Mouse (Mus musculus): Measurements from ENCODE around the gene Gemin6. TPM values are rescaled to one million over a fixed set of nuclear protein-coding genes. Genes with fewer than 3 reads are reported as not detected.
"Not testable (repeated sequence)": the region's sequence is repeated elsewhere in the genome, so short reads cannot be mapped to it uniquely, and the experiment has no call there.

The Gemin6 gene
- polyA plus RNA-seq, 1 experiment: 7.1 TPM

GRCm38 (mm10) chr17:80205657-80206056 lies 18.6 kb upstream of the Gemin6 start:
- TF ChIP-seq POLR2A (IDR thresholded peaks at IDR 0.05; ENCODE audit: borderline replicate concordance, low read depth, low read length): no peak
- TF ChIP-seq CTCF (IDR thresholded peaks at IDR 0.05; ENCODE audit: low read depth, low read length): no peak
- peaks cover 6% of the 10 kb centered on the region for H3K4me1 ChIP-seq (ENCODE audit: control insufficient read depth, insufficient read depth, low read length)
- H3K4me3 ChIP-seq (ENCODE audit: insufficient read depth, low read length): peak overlapping the region; percentile 97
- H3K27ac ChIP-seq (ENCODE audit: insufficient read depth, low read depth, low read length): no peak overlapping the region

GRCm38 (mm10) chr17:80206301-80206670 lies 18.0 kb upstream of the Gemin6 start:
- Histone ChIP-seq H3K4me3 (ENCODE audit: insufficient read depth, low read length) (peak overlapping the region; percentile 97), H3K4me1 (ENCODE audit: control insufficient read depth, insufficient read depth, low read length) (peaks cover 6% of the 10 kb centered on the region), H3K27ac (ENCODE audit: insufficient read depth, low read depth, low read length) (peak overlapping the region; percentile 89)
- TF ChIP-seq POLR2A (IDR thresholded peaks at IDR 0.05; ENCODE audit: borderline replicate concordance, low read depth, low read length) (no peak), CTCF (IDR thresholded peaks at IDR 0.05; ENCODE audit: low read depth, low read length) (no peak)

- H3K4me3 ChIP-seq (ENCODE audit: insufficient read depth, low read length): peak within 1 kb of the TSS; percentile 97
- TF ChIP-seq POLR2A (IDR thresholded peaks at IDR 0.05; ENCODE audit: borderline replicate concordance, low read depth, low read length): peak; percentile 100
- no peak for TF ChIP-seq CTCF (IDR thresholded peaks at IDR 0.05; ENCODE audit: low read depth, low read length)
- peak within 1 kb of the TSS; percentile 89 for H3K27ac ChIP-seq (ENCODE audit: insufficient read depth, low read depth, low read length)
- H3K4me1 ChIP-seq (ENCODE audit: control insufficient read depth, insufficient read depth, low read length): peaks cover 6% of the 10 kb centered on the region
Measured at GRCm38 (mm10) chr17:80206671-80207581, 17.3 kb upstream of the Gemin6 start, which contains the start of the genes Srsf7 and Ttc39d. Gene Srsf7, minus strand, starts transcription at chr17:80207307. Gene Ttc39d, plus strand, starts transcription at chr17:80207460.

GRCm38 (mm10) chr17:80213998-80214397 lies 10.2 kb upstream of the Gemin6 start:
- H3K4me1 ChIP-seq (ENCODE audit: control insufficient read depth, insufficient read depth, low read length); H3K4me3 ChIP-seq (ENCODE audit: insufficient read depth, low read length); H3K27ac ChIP-seq (ENCODE audit: insufficient read depth, low read depth, low read length): not testable (repeated sequence)

DNA sequence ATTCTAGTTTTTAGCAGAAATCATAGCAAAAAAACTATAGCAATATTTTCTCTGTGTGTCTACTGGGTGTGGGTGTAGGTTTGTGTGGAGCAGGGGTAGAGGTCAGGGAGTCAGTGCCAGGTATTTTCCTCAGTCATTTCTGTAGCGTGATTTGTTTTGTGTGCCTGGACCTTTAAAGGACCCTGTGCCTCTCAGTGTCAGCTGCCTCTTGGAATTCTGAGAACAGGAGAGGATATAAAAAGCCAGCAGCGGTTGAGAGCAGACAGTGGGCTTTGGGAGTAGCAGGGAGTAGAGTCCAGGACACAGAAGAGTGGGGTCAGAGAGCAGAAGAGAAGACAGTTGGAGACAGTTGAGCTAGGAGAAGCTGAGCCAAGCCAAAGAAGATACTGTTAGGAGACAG lies 4.1 kb upstream of the Gemin6 start:
- H3K4me3 ChIP-seq (ENCODE audit: insufficient read depth, low read length): no peak overlapping the region
- no peaks in the 10 kb centered on the region for H3K4me1 ChIP-seq (ENCODE audit: control insufficient read depth, insufficient read depth, low read length)
- no peak for TF ChIP-seq POLR2A (IDR thresholded peaks at IDR 0.05; ENCODE audit: borderline replicate concordance, low read depth, low read length)
- TF ChIP-seq CTCF (IDR thresholded peaks at IDR 0.05; ENCODE audit: low read depth, low read length): no peak
- H3K27ac ChIP-seq (ENCODE audit: insufficient read depth, low read depth, low read length): no peak overlapping the region

- Histone ChIP-seq H3K4me3 (ENCODE audit: insufficient read depth, low read length) (no peak overlapping the region), H3K4me1 (ENCODE audit: control insufficient read depth, insufficient read depth, low read length) (no peaks in the 10 kb centered on the region), H3K27ac (ENCODE audit: insufficient read depth, low read depth, low read length) (no peak overlapping the region)
- TF ChIP-seq CTCF (IDR thresholded peaks at IDR 0.05; ENCODE audit: low read depth, low read length) (no peak), POLR2A (IDR thresholded peaks at IDR 0.05; ENCODE audit: borderline replicate concordance, low read depth, low read length) (no peak)
Measured at GRCm38 (mm10) chr17:80221202-80221601, 3.0 kb upstream of the Gemin6 start.

GRCm38 (mm10) chr17:80221890-80222628 lies 2.2 kb upstream of the Gemin6 start:
- TF ChIP-seq CTCF (IDR thresholded peaks at IDR 0.05; ENCODE audit: low read depth, low read length): no peak
- TF ChIP-seq POLR2A (IDR thresholded peaks at IDR 0.05; ENCODE audit: borderline replicate concordance, low read depth, low read length): no peak
- Histone ChIP-seq H3K4me1 (ENCODE audit: control insufficient read depth, insufficient read depth, low read length) (no peaks in the 10 kb centered on the region), H3K4me3 (ENCODE audit: insufficient read depth, low read length) (no peak overlapping the region), H3K27ac (ENCODE audit: insufficient read depth, low read depth, low read length) (no peak overlapping the region)

- H3K4me1 ChIP-seq (ENCODE audit: control insufficient read depth, insufficient read depth, low read length): no peaks in the 10 kb centered on the region
- H3K27ac ChIP-seq (ENCODE audit: insufficient read depth, low read depth, low read length): peak overlapping the region; percentile 30; the same call in 1 of the 2 replicates
- peak overlapping the region; percentile 71 for H3K4me3 ChIP-seq (ENCODE audit: insufficient read depth, low read length)
- no peak for TF ChIP-seq POLR2A (IDR thresholded peaks at IDR 0.05; ENCODE audit: borderline replicate concordance, low read depth, low read length)
- no peak for TF ChIP-seq CTCF (IDR thresholded peaks at IDR 0.05; ENCODE audit: low read depth, low read length)
Measured at GRCm38 (mm10) chr17:80223829-80224228, 412 bp upstream of the Gemin6 start.

GRCm38 (mm10) chr17:80225142-80225541 lies 901 bp downstream of the Gemin6 start:
- Histone ChIP-seq H3K4me3 (ENCODE audit: insufficient read depth, low read length) (peak overlapping the region; percentile 71), H3K27ac (ENCODE audit: insufficient read depth, low read depth, low read length) (peak overlapping the region; percentile 70; the same call in 1 of the 2 replicates)
- H3K4me1 ChIP-seq (ENCODE audit: control insufficient read depth, insufficient read depth, low read length): not testable (repeated sequence)

- Histone ChIP-seq H3K27ac (ENCODE audit: insufficient read depth, low read depth, low read length) (no peak overlapping the region), H3K4me3 (ENCODE audit: insufficient read depth, low read length) (no peak overlapping the region)
- no peak for TF ChIP-seq POLR2A (IDR thresholded peaks at IDR 0.05; ENCODE audit: borderline replicate concordance, low read depth, low read length)
- TF ChIP-seq CTCF (IDR thresholded peaks at IDR 0.05; ENCODE audit: low read depth, low read length): no peak
Measured at GRCm38 (mm10) chr17:80229396-80229795, 5.2 kb downstream of the Gemin6 start.

More at GRCm38 (mm10) chr17:80229396-80229795, 5.2 kb downstream of the Gemin6 start:
- H3K4me1 ChIP-seq (ENCODE audit: control insufficient read depth, insufficient read depth, low read length): peaks cover 9% of the 10 kb centered on the region

Measured in bone marrow macrophage, adult 2 months (primary cell).